Mouse (Mus musculus) kidney, adult 2 months (tissue): ENCODE data around the gene Dnajc13.

Experiments used
- CTCF ChIP-seq: fragments of 200-500 bp; conservative IDR thresholded peaks from 2 replicates; pipeline ENCODE4 v1.5.1; 2011; ENCODE audit warnings: low read depth, mild to moderate bottlenecking, control low read depth, low read length, moderate library complexity, mixed read lengths; ENCODE audit not compliant: insufficient read depth, insufficient read length
- POLR2A ChIP-seq: fragments of 200-500 bp; IDR thresholded peaks from one replicate; pipeline ENCODE4 v1.6.1; 2011; ENCODE audit warnings: low read depth, low read length, control low read depth

DNA sequence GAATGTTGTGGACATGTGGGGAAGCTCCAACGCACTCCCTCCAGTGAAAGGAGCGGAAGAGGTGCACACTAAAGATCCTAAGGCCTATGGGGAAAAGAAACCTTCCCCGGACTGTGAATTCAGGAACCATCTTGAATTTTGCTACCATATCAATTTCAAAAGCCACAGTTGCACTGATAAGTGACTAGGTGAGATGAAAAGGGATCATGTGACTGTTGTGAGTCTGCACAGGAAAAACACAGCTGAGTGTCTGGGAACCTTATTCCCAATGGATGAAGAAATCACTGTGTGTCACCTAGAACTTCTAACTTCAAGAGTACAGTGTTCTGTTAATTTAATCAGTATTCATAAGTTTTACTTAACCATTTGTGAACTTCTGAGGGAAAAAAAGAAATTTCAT, 10.1 kb downstream of the Dnajc13 start:
- TF ChIP-seq CTCF (no peak), POLR2A (no peak)
